Mouse (Mus musculus) hindbrain, embryonic 11.5 days (tissue): Measurements from ENCODE around the gene Etv2. TPM values are rescaled to one million over a fixed set of nuclear protein-coding genes. Genes with fewer than 3 reads are reported as not detected.
A peak's percentile ranks its signal among the peaks of the same experiment; 100 is the strongest.

ENCODE experiments used
- ATAC-seq: fragments of 200-750 bp; cut with Nextera tagmentation; 2 replicates; pipeline ENCODE4 v1.8.0; 2017; ENCODE audit warnings: mild to moderate bottlenecking, moderate TSS enrichment, moderate library complexity; ENCODE audit not compliant: low FRiP score
- DNase-seq: peaks from one replicate; pipeline ENCODE4 v3.0.0-alpha.2; 2015; ENCODE audit warnings: low spot score
- H3K27ac ChIP-seq: fragments of 300-500 bp; sonication (generic); 2 replicates; pipeline ENCODE4 v1.5.1; 2014; ENCODE audit warnings: mild to moderate bottlenecking, low read depth, low read length
- H3K27me3 ChIP-seq: fragments of 300-500 bp; sonication (generic); 2 replicates; pipeline ENCODE4 v1.6.1; 2014; ENCODE audit warnings: mild to moderate bottlenecking, low read length, moderate library complexity, mixed read lengths; ENCODE audit not compliant: control insufficient read depth, insufficient read depth
- H3K36me3 ChIP-seq: fragments of 300-500 bp; sonication (generic); 2 replicates; pipeline ENCODE4 v1.6.1; 2014; ENCODE audit warnings: mild to moderate bottlenecking, low read length, moderate library complexity, mixed read lengths; ENCODE audit not compliant: control insufficient read depth, insufficient read depth
- H3K4me1 ChIP-seq: fragments of 300-500 bp; sonication (generic); replicated peaks from 2 replicates; pipeline ENCODE4 v1.6.1; 2014; ENCODE audit warnings: low read length, mixed read lengths; ENCODE audit not compliant: control insufficient read depth, insufficient read depth
- H3K4me2 ChIP-seq: fragments of 300-500 bp; sonication (generic); replicated peaks from 2 replicates; pipeline ENCODE4 v1.6.1; 2014; ENCODE audit warnings: mild to moderate bottlenecking, low read depth, low read length
- H3K4me3 ChIP-seq: fragments of 300-500 bp; sonication (generic); 2 replicates; pipeline ENCODE4 v1.5.1; 2014; ENCODE audit warnings: low read depth, low read length
- H3K9ac ChIP-seq: fragments of 300-500 bp; sonication (generic); 2 replicates; pipeline ENCODE4 v1.6.1; 2014; ENCODE audit warnings: low read depth, low read length
- H3K9me3 ChIP-seq: fragments of 300-500 bp; sonication (generic); 2 replicates; pipeline ENCODE4 v1.6.1; 2016; ENCODE audit warnings: low read length; ENCODE audit not compliant: control insufficient read depth
- WGBS: fragments of 180-500 bp; shearing (Covaris S2); extraction: QIAGEN DNeasy Blood & Tissue Kit; methylation state at CpG from one replicate; pipeline ENCODE4 v1.1.7; 2014; 5-methylcytosine and 5-hydroxymethylcytosine counted together
- polyA plus RNA-seq: library from polyadenylated mRNA; unstranded; fragments of >200 nt; fragmentation: Nextera tagmentation; extraction: Ambion mirVana; gene quantifications from 2 replicates; pipeline ENCODE4 v1.2.1, GENCODE M21; 2014

The Etv2 gene
- polyA plus RNA-seq, 1 experiment from 2014 or later, result not detected

DNA sequence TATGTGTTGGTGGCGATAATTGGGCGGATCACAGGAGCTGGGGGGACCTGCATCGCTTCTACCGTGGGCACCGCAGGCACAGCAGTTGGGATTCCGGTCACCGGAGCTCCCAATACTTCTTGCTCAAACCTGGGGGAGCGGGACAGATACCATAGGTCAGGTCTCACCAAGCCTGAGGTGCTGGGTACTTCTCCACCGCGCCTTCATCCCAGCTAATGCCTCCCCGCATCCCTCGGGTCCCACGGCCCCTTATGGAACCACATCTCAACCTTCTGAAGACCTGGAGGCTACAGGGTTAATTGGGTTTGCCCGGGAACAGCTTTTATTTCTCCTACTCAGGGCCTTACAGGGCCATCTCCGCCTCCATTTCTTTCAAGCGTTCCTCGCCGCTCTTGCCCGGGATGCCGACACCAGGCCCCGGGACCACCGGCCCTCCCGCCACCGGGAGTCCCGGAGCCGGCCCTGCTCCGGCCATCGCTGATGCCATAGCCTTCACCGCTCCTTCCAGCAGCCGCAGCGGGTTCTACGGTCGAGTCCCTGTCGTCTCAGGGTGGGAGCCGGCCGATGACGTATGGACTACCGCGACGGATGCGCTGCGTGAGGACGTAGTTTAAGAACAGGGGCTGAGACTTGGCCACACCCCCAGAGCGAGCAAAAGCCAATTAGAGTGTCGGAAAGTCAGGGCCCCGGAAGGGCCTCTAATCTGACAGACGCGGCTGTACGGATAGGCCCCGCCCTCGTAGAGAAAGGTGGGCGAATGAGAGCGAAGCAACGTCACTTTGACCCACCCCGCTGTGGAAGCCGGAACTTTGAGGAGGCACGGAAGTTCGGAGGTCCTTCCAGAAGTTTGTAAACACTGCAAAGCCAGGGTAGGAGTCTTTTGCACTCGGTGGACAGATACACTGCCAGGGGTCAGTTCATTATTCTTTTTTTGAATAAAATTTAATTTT, 14.2 kb upstream of the Etv2 start, which contains the start of gene Rbm42:
Gene Rbm42 (minus strand): TSS at position 727 of the 950 bp plus-strand sequence.
- DNase-seq (peak; percentile 97), ATAC-seq (peak; percentile 100)
- H3K4me2 ChIP-seq, result peak within 1 kb of the TSS; percentile 67
- 0 out of 2 replicates have a peak within 1 kb of the TSS, but pooled peaks have one; percentile 4 for H3K27ac ChIP-seq
- H3K9ac ChIP-seq, result peak within 1 kb of the TSS; percentile 77
- H3K9me3 ChIP-seq, result no peaks in the 10 kb centered on the region
- peaks cover 3% of the 10 kb centered on the region; the same call in 1 of the 2 replicates for H3K4me1 ChIP-seq
- 2% methylated on average over 59 of the region's 59 CpGs for WGBS
- peaks cover 10% of the 10 kb centered on the region; the same call in 1 of the 2 replicates for H3K36me3 ChIP-seq
- H3K4me3 ChIP-seq, result peak within 1 kb of the TSS; percentile 71
- no peaks in the 10 kb centered on the region for H3K27me3 ChIP-seq

DNA sequence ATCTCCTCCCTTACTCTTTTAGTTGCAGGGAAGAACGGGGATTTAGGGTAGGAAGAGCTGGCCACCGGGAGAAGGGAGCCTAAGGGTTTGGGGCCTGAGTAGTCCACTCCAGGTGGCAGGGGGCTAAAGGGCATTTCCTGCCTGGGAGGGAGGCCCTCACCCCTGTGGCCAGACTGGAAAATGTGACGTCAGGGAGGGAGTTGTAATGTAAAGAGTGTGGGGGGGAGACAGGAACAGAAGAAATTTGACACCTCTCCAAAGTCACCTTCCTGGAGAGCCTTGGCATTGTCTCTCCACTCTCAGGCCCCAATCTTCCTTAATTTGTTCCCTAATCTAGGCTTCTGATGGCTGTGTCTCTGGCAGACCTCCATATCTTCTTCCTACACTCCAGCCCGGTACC, 3.4 kb upstream of the Etv2 start:
- no peak overlapping the region for H3K4me2 ChIP-seq
- WGBS, result 20% methylated on average over 4 of the region's 4 CpGs
- DNase-seq (no peak), ATAC-seq (no peak)
- no peaks in the 10 kb centered on the region for H3K4me1 ChIP-seq
- no peaks in the 10 kb centered on the region for H3K9me3 ChIP-seq
- H3K27me3 ChIP-seq, result peaks cover 26% of the 10 kb centered on the region
- no peak overlapping the region for H3K4me3 ChIP-seq
- H3K27ac ChIP-seq, result no peak overlapping the region
- peaks cover 6% of the 10 kb centered on the region; the same call in 1 of the 2 replicates for H3K36me3 ChIP-seq
- no peak overlapping the region for H3K9ac ChIP-seq

DNA sequence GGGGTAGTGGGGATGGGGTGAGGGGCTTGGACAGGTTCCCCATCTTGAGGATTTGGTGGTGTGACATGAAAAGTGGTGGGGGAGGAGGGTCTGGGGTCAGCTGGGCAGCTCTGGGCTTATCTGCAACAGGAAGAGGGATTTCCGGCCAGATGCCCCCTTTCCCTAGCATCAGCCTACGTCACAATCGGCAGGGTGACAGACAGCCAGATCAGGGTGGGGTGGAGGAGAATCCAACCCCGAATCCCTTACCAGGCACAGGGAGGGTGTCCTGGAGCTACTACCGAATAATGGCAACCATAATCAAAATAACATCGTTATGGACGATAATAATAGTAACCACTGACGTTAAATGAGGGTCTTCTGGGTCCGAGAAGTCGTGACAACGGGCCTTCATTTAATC, 743 bp upstream of the Etv2 start:
- no peak for DNase-seq
- Histone ChIP-seq H3K9ac (no peak overlapping the region), H3K9me3 (no peaks in the 10 kb centered on the region), H3K27ac (no peak overlapping the region), H3K4me1 (no peaks in the 10 kb centered on the region), H3K36me3 (no peaks in the 10 kb centered on the region), H3K4me3 (no peak overlapping the region), H3K4me2 (no peak overlapping the region), H3K27me3 (peaks cover 47% of the 10 kb centered on the region)
- no peak for ATAC-seq
- WGBS, result 30% methylated on average over 11 of the region's 11 CpGs

DNA sequence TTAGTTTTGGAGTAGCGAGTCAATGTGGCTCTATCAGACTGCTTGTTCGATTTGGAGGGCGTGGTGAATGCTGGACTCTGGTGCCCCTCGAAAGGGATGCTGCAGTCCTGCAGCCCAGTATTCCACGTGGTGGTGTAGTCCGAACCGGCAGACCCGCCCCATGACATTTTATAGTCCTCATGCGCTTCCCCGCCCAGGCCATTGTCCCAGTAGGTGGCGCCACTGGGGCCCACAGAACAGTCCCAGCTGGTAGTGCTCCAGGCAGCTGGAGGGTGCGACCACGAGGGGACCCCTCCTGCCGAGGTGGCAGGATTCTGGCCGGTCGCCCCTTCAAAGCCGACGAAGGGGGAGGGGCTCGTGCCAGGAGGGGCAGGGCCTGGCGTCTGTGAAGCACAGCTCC, 1.0 kb downstream of the Etv2 start:
- no peaks in the 10 kb centered on the region for H3K36me3 ChIP-seq
- 1% methylated on average over 20 of the region's 20 CpGs for WGBS
- peak; percentile 43; the same call in 1 of the 2 replicates for ATAC-seq

DNA sequence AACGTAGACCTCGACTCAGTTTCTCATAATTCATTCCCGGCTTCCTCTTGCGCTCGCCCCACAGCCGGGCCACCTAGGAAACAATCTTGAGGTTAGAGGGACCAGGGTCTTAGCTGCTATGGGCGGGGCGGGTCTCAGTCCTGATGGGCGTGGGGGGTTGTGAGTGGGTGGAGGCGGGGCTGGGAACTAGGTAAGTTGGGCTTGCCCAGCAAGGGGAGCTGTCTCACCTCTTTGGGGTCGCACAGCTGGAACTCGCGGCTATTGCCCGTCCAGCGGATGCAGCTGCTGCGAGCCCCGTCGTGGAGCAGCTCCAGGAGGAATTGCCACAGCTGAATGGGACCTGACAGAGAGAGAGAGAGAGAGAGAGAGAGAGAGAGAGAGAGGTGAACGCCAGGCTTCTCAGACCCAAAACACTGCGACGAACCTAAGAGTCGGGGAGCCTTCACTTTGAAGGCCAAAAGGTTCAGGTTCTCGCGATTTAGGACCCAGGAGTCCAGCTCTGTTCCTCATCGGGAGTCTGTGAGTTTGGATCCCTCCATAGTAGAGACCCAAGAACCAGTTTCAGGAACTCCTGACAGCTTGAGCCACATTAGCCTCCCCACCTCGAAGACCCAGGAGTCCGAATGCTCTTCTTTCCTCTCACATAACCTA, 1.8 kb downstream of the Etv2 start:
- Histone ChIP-seq H3K27me3 (peaks cover 49% of the 10 kb centered on the region), H3K9me3 (no peaks in the 10 kb centered on the region), H3K4me1 (no peaks in the 10 kb centered on the region), H3K9ac (no peak overlapping the region), H3K4me3 (no peak overlapping the region), H3K36me3 (no peaks in the 10 kb centered on the region), H3K27ac (no peak overlapping the region), H3K4me2 (no peak overlapping the region)
- WGBS, result 5% methylated on average over 27 of the region's 27 CpGs
- DNase-seq (peak; percentile 22), ATAC-seq (no peak)

More for the DNA sequence above, 1.0 kb downstream of the Etv2 start:
- Histone ChIP-seq H3K9me3 (no peaks in the 10 kb centered on the region), H3K27me3 (peaks cover 49% of the 10 kb centered on the region), H3K27ac (no peak overlapping the region), H3K4me1 (no peaks in the 10 kb centered on the region), H3K4me3 (peak overlapping the region; percentile 1; the same call in 1 of the 2 replicates), H3K9ac (no peak overlapping the region), H3K4me2 (no peak overlapping the region)
- DNase-seq, result peak; percentile 78

DNA sequence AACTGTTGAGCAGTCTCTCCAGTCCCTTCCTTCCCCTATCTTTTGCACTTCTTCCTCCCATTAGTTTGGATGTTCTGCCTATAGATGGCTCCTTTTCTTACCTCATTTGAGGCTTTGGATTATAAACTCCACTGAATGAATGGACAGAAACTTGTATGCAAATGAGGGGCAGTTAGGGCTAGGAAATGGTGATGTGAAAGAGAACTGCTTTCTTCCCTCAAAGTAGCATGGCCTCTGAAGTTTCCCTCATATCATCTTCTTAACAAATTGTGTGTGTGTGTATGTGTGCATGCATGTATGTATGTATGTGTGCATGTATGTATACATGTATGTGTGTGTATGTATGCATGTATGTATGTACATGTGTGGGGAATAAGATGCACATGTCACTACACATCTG, 6.6 kb downstream of the Etv2 start:
- H3K9ac ChIP-seq, result no peak overlapping the region
- no peak overlapping the region for H3K4me2 ChIP-seq
- peaks cover 22% of the 10 kb centered on the region for H3K27me3 ChIP-seq
- no peaks in the 10 kb centered on the region for H3K9me3 ChIP-seq
- H3K27ac ChIP-seq, result no peak overlapping the region
- H3K4me3 ChIP-seq, result no peak overlapping the region
- no peaks in the 10 kb centered on the region for H3K36me3 ChIP-seq
- peaks cover 2% of the 10 kb centered on the region; the same call in 1 of the 2 replicates for H3K4me1 ChIP-seq
- DNase-seq (no peak), ATAC-seq (no peak)

DNA sequence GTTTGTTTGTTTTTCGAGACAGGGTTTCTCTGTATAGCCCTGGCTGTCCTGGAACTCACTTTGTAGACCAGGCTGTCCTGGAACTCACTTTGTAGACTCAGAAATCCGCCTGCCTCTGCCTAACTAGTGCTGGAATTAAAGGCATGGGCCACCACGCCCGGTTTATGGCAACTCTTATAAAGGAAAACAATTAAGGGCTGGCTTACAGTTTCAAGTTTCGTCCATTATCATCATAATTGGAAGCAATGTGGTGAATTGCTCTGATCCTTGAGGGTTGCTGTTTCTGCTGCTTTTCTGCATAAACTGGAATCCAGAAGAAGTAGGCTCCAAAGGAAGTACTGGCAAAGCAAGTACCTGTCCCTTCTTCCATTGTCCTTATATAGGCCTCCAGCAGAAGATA, 9.0 kb downstream of the Etv2 start:
- Histone ChIP-seq H3K27me3 (peaks cover 2% of the 10 kb centered on the region; the same call in 1 of the 2 replicates), H3K36me3 (0 out of 2 replicates have a peak, but pooled peaks cover 8% of the 10 kb centered on the region), H3K9ac (no peak overlapping the region), H3K4me3 (no peak overlapping the region), H3K4me2 (no peak overlapping the region), H3K27ac (no peak overlapping the region), H3K9me3 (no peaks in the 10 kb centered on the region), H3K4me1 (peaks cover 2% of the 10 kb centered on the region; the same call in 1 of the 2 replicates)
- WGBS, result 85% methylated on average over 5 of the region's 5 CpGs
- ATAC-seq (no peak), DNase-seq (no peak)

DNA sequence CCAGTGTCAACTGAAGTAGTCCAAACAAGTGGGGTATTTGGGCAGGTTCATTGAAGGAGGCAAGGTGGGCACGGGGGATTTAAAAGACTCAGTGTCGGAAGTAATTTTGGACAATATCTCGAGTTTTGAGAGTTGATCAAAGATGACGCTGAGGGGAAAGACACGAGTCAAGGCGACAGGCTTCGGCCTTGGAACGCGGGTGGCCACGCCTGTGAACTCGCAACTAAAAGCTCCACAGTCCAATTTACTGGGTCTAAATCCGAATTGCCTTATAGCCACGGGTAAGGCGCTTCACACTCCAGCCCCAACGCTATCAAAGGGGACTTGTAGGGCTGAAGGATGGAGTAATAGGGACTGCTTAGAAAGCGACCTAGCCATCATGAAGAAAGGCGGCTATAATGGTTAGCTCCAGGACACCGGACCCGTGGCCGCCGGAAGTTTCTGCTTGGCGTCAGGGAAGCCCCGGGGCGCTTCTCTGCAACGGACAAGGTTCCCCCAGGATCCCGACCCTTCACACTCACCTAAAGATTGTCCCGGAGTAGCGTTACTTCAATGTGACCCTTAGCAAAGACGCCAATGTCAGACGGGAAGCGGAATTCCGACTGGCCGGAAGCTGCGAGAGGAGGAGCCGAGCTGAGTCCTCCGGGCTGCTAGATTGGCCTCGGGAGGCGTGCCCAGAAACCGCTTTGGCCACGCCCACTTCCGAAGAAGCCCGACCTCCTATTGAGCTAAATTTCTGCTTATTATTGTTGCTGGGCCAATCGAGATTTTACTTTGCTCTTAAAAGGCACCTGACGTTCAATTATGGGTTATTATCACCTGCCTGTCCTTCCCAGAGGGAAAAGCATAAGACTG, 9.9 kb downstream of the Etv2 start, which contains the start of gene Cox6b1:
Gene Cox6b1 (minus strand): TSS at position 622 of the 855 bp plus-strand sequence.
- H3K36me3 ChIP-seq, result 0 out of 2 replicates have a peak, but pooled peaks cover 8% of the 10 kb centered on the region
- H3K4me3 ChIP-seq, result peak within 1 kb of the TSS; percentile 87
- 2% methylated on average over 44 of the region's 44 CpGs for WGBS
- H3K27me3 ChIP-seq, result peaks cover 2% of the 10 kb centered on the region; the same call in 1 of the 2 replicates
- DNase-seq (peak; percentile 95), ATAC-seq (peak; percentile 91)
- no peaks in the 10 kb centered on the region for H3K9me3 ChIP-seq
- H3K4me2 ChIP-seq, result peak within 1 kb of the TSS; percentile 61
- H3K4me1 ChIP-seq, result peaks cover 2% of the 10 kb centered on the region; the same call in 1 of the 2 replicates
- no peak within 1 kb of the TSS for H3K27ac ChIP-seq
- peak within 1 kb of the TSS; percentile 87 for H3K9ac ChIP-seq
